Mouse (Mus musculus) embryonic facial prominence, embryonic 14.5 days (tissue): ENCODE results near the gene Pak2. TPM values are rescaled to one million over a fixed set of nuclear protein-coding genes. Genes with fewer than 3 reads are reported as not detected.
A peak's percentile ranks its signal among the peaks of the same experiment; 100 is the strongest.

Experiments
- ATAC-seq: fragments of 200-750 bp; cut with Nextera tagmentation; 2 replicates; pipeline ENCODE4 v1.8.0; 2017; ENCODE audit warnings: low read depth, moderate number of reproducible peaks, moderate TSS enrichment
- DNase-seq: peaks from one replicate; pipeline ENCODE4 v3.0.0-alpha.2; 2015; ENCODE audit warnings: low spot score
- H3K27ac ChIP-seq: fragments of 300-500 bp; sonication (generic); replicated peaks from 2 replicates; pipeline ENCODE4 v1.5.1; 2014; ENCODE audit warnings: low read depth, mild to moderate bottlenecking, low read length, moderate library complexity
- H3K27me3 ChIP-seq: fragments of 300-500 bp; sonication (generic); replicated peaks from 2 replicates; pipeline ENCODE4 v1.6.1; 2014; ENCODE audit warnings: low read length; ENCODE audit not compliant: control insufficient read depth, insufficient read depth
- H3K36me3 ChIP-seq: fragments of 300-500 bp; sonication (generic); 2 replicates; pipeline ENCODE4 v1.6.1; 2014; ENCODE audit warnings: low read length, mixed read lengths; ENCODE audit not compliant: control insufficient read depth, insufficient read depth
- H3K4me1 ChIP-seq: fragments of 300-500 bp; sonication (generic); 2 replicates; pipeline ENCODE4 v1.6.1; 2014; ENCODE audit warnings: antibody characterized with exemption, low read length; ENCODE audit not compliant: control insufficient read depth, insufficient read depth
- H3K4me2 ChIP-seq: fragments of 300-500 bp; sonication (generic); 2 replicates; pipeline ENCODE4 v1.6.1; 2014; ENCODE audit warnings: low read depth, mild to moderate bottlenecking, low read length, moderate library complexity, mixed read lengths
- H3K4me3 ChIP-seq: fragments of 300-500 bp; sonication (generic); 2 replicates; pipeline ENCODE4 v1.5.1; 2014; ENCODE audit warnings: low read depth, mild to moderate bottlenecking, low read length
- H3K9ac ChIP-seq: fragments of 300-500 bp; sonication (generic); 2 replicates; pipeline ENCODE4 v1.6.1; 2014; ENCODE audit warnings: low read depth, mild to moderate bottlenecking, low read length, moderate library complexity, mixed read lengths
- H3K9me3 ChIP-seq: fragments of 300-500 bp; sonication (generic); 2 replicates; pipeline ENCODE4 v1.6.1; 2016; ENCODE audit warnings: low read length; ENCODE audit not compliant: control insufficient read depth
- WGBS: fragments of 180-500 bp; shearing (Covaris S2); extraction: QIAGEN DNeasy Blood & Tissue Kit; methylation state at CpG from one replicate; pipeline ENCODE4 v1.1.7; 2014; 5-methylcytosine and 5-hydroxymethylcytosine counted together
- polyA plus RNA-seq: library from polyadenylated mRNA; unstranded; fragments of >200 nt; fragmentation: Nextera tagmentation; extraction: Ambion mirVana; gene quantifications from 2 replicates; pipeline ENCODE4 v1.2.1, GENCODE M21; 2014

The Pak2 gene
- polyA plus RNA-seq, 1 experiment from 2014 or later: 36.3 TPM

DNA sequence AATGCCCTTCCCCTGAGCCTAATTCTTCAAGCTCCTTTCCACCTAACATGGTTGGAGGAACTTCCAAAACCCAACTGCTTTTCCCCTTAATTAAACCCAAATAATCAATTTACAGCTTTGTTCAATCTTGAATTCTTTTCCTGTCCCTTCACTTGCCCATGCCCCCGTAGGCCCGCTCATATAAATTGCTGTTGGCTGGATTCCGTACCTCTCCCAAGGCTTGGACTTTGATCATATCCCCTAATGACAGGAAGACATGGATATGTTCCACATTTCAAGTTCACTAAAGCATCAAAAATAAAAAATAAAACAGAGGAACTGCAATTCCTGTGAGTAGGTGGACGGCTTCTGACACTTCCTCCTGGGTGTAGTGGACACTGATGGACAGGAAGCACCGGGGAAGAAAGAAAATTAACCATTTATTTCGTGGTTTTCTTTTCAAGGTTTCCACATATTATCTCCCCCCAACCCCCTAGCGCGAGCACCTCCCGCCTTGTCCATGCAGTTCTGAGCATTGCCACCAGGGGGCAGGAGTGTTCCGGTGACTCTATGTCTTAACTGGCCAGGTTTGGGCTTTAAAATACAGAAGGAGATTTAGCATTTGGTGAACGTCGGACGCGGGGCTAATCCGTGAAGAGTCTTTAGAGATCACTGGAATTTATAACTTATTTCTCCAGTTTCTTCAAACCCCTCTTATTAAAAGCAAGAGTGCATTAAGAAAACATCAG, 36.0 kb upstream of the Pak2 start:
- Histone ChIP-seq H3K36me3 (no peaks in the 10 kb centered on the region), H3K27me3 (no peaks in the 10 kb centered on the region), H3K4me2 (peak overlapping the region; percentile 18; the same call in 1 of the 2 replicates), H3K27ac (no peak overlapping the region), H3K9ac (no peak overlapping the region), H3K4me1 (no peaks in the 10 kb centered on the region), H3K4me3 (no peak overlapping the region), H3K9me3 (no peaks in the 10 kb centered on the region)
- ATAC-seq: no peak
- peak; percentile 68 for DNase-seq
- WGBS: 9% methylated on average over 15 of the region's 15 CpGs

DNA sequence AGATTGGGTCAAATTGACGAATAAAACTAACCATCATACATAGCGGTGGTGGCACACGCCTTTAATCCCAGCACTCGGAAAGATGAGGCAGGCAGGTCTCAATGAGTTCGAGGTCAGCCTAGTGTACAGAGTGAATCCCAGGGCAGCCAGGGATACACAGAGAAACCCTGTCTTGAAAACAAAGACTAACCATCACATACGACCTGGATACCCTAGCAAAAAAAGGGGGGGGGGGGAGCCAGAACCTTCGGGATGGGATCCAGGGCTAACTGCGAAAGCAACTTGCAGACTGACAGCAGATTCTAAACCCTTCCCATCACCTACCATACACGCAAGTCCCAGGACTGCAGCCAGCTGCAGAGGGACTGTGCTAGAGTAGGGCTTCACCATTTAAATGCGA, 35.3 kb upstream of the Pak2 start:
- WGBS: 84% methylated on average over 10 of the region's 10 CpGs
- no peak for ATAC-seq
- Histone ChIP-seq H3K4me3 (no peak overlapping the region), H3K4me2 (no peak overlapping the region), H3K4me1 (no peaks in the 10 kb centered on the region), H3K27me3 (no peaks in the 10 kb centered on the region), H3K9ac (no peak overlapping the region), H3K27ac (no peak overlapping the region; the same call in 1 of the 2 replicates), H3K9me3 (no peaks in the 10 kb centered on the region), H3K36me3 (no peaks in the 10 kb centered on the region)
- no peak for DNase-seq

DNA sequence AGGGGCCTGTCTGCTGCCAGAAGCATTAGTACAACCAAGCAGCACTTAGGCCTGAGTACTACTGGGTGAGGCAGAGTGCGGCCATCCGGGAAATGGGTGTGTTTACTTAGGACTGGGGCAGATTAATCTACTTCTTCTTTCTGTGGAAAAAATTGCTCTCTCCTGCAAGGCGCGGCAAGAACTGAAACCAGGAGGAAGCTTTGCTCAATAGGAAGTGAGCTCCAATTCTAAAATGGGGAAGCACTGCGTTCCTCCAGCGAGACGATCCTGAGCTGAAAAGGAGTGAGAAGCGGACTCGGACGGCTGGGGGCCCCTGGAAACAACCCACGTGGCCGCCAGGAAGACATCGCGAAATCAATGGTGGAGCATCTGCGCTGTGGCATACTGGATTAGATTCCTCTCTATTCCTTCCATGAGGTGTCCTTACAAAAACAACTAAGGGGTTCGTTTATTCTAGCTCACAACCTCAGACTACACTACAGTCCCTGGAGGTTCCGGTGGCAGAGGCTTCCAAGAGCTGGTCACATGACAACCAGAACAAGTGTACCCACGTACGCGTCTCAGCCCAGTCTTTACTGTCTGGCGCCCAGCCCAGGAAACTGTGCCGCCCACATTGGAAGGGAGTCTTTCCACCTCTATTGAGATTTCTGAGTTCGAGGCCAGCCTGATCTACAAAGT, 34.5 kb upstream of the Pak2 start:
- H3K27me3 ChIP-seq: no peaks in the 10 kb centered on the region
- no peaks in the 10 kb centered on the region for H3K36me3 ChIP-seq
- H3K4me1 ChIP-seq: no peaks in the 10 kb centered on the region
- no peak overlapping the region for H3K4me2 ChIP-seq
- no peak overlapping the region for H3K9ac ChIP-seq
- ATAC-seq: no peak
- peak; percentile 37 for DNase-seq
- no peak overlapping the region for H3K4me3 ChIP-seq
- WGBS: 62% methylated on average over 23 of the region's 23 CpGs
- H3K27ac ChIP-seq: no peak overlapping the region
- no peaks in the 10 kb centered on the region for H3K9me3 ChIP-seq

DNA sequence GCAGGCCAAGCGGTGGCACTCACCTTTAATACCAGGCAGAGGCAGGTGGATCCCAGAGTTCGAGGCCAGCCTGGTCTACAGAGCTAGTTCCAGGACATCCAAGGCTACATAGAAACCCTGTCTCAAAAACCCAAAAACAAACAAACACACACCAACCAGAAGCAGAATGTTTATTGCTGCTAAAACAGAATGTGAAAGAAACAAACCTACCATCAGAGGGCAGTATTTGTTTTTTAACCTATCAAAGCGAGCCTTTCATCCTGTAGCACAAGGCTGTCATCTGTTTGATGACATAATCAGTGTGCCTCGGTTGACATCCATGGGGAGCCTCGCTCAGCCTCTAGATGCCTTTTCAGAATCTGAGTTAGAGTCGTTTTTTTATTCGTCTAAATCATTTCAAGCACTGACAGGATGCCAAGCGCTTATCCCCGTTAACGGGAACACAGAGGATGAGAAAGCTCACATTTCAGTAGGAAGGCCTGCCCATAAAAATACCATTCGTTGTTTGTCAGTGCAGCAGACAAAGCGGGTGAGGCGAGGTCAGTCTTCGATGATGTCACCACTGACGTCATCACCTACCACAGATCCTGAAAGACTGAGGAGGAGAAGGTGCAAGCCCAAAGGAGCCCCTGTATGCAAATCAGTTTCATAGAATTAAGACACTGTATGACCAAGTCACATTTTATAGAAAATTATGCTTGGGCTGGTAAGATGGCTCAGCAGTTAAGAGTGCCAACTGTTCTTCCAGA, 32.0 kb upstream of the Pak2 start:
- H3K36me3 ChIP-seq: peaks cover 23% of the 10 kb centered on the region
- H3K4me1 ChIP-seq: no peaks in the 10 kb centered on the region
- no peaks in the 10 kb centered on the region for H3K9me3 ChIP-seq
- 72% methylated on average over 15 of the region's 15 CpGs for WGBS
- H3K27me3 ChIP-seq: no peaks in the 10 kb centered on the region
- no peak overlapping the region for H3K4me2 ChIP-seq
- H3K4me3 ChIP-seq: no peak overlapping the region
- H3K9ac ChIP-seq: no peak overlapping the region
- ATAC-seq (no peak), DNase-seq (no peak)
- no peak overlapping the region for H3K27ac ChIP-seq

- Histone ChIP-seq H3K27me3 (no peaks in the 10 kb centered on the region), H3K9me3 (0 out of 2 replicates have a peak, but pooled peaks cover 3% of the 10 kb centered on the region), H3K9ac (no peak overlapping the region), H3K4me1 (no peaks in the 10 kb centered on the region), H3K36me3 (peaks cover 42% of the 10 kb centered on the region), H3K4me3 (no peak overlapping the region), H3K27ac (no peak overlapping the region), H3K4me2 (no peak overlapping the region)
- no peak for ATAC-seq
- 91% methylated on average over 2 of the region's 2 CpGs for WGBS
- DNase-seq: no peak
Measured at GRCm38 (mm10) chr16:32108578-32108977, 29.4 kb upstream of the Pak2 start.

DNA sequence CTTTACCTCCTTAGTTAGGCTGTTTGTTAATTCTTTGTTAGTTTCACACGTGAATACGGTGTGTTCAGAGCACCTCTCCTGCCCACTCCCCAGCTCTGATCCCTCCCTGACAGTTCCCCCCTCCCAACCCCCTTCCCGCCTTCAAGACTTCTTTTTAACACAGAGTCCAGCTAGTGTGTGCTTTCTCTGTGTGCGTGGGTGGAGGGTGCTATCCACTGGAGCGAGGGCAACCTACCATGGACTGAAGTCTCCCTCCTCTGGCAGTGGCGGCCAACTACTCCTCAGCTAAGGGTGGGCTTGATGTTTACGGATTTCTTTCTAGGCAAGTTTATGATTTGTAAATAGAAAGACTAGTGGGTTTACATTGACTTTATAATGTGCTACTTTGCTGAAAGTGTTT, 29.0 kb upstream of the Pak2 start:
- Histone ChIP-seq H3K27me3 (no peaks in the 10 kb centered on the region), H3K4me2 (no peak overlapping the region), H3K36me3 (peaks cover 45% of the 10 kb centered on the region), H3K9ac (no peak overlapping the region), H3K4me3 (no peak overlapping the region), H3K4me1 (no peaks in the 10 kb centered on the region), H3K27ac (no peak overlapping the region), H3K9me3 (0 out of 2 replicates have a peak, but pooled peaks cover 3% of the 10 kb centered on the region)
- no peak for DNase-seq
- ATAC-seq: no peak
- WGBS: 82% methylated on average over 7 of the region's 7 CpGs

DNA sequence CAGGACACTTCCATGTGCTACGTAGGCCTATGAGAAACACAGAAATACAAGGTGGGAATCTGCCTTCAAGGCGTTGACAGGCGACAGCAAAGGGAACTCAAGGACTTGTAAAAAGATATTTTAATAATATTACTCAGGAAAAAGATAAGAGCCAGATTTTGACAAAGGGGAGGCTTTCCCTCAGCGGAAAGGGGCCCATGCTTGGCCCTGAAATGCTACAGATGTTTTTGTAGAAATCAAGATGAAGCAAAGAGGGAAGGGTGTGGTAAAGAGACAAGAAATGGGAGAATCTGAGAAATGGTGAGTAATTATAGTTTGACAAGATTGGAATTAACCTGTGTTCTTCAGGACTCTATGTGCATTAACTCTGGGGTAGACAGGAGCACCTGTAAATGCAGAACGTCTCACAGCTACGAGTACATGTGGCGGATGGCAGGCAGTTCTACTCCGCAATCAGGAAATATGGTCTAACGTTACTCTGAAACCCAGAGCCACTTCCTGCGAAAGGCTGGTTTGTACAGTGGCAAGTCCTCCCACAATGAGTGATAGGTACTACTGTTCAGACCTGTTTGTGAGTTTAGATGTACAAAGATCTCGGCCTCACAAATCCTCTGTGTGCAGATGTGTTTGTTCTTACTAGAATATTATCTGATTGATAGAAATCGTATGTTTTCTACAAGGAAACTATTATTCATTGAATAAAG, 28.4 kb upstream of the Pak2 start:
- H3K9me3 ChIP-seq: 0 out of 2 replicates have a peak, but pooled peaks cover 3% of the 10 kb centered on the region
- no peak overlapping the region for H3K9ac ChIP-seq
- no peak for ATAC-seq
- H3K4me1 ChIP-seq: no peaks in the 10 kb centered on the region
- WGBS: 88% methylated on average over 12 of the region's 12 CpGs
- no peak overlapping the region for H3K4me3 ChIP-seq
- H3K27ac ChIP-seq: no peak overlapping the region
- DNase-seq: no peak
- H3K36me3 ChIP-seq: peaks cover 52% of the 10 kb centered on the region
- no peak overlapping the region for H3K4me2 ChIP-seq
- H3K27me3 ChIP-seq: no peaks in the 10 kb centered on the region

DNA sequence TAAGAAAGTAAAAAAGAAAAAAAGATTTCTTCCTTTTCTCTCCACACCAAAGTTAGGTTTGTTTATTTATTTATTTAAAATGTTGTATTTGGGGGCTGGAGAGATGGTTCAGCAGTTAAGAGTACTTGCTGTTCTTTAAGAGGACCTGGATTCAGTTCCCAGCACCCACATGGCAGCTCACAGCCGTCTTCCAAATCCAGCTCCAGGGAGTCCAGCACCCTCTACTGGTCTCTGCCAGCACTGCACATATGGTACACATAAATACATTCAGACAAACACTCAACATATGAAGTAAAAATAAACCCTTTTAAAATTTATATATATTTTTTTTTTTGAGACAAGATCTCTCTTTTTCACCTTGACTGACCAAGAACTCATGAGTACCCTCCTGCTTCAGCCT, 26.6 kb upstream of the Pak2 start:
- Histone ChIP-seq H3K27ac (no peak overlapping the region), H3K36me3 (peaks cover 56% of the 10 kb centered on the region), H3K9me3 (0 out of 2 replicates have a peak, but pooled peaks cover 3% of the 10 kb centered on the region), H3K4me2 (no peak overlapping the region), H3K4me3 (no peak overlapping the region), H3K9ac (no peak overlapping the region), H3K4me1 (no peaks in the 10 kb centered on the region), H3K27me3 (no peaks in the 10 kb centered on the region)
- ATAC-seq (no peak), DNase-seq (no peak)
- WGBS: 87% methylated on average over 1 of the region's 1 CpGs
